Mouse (Mus musculus) hindbrain, embryonic 14.5 days (tissue): ENCODE results near the gene Heatr3. TPM values are rescaled to one million over a fixed set of nuclear protein-coding genes. Genes with fewer than 3 reads are reported as not detected.
A peak's percentile ranks its signal among the peaks of the same experiment; 100 is the strongest.

Source experiments
- ATAC-seq: fragments of 200-750 bp; cut with Nextera tagmentation; 2 replicates; pipeline ENCODE4 v1.8.0; 2017; ENCODE audit warnings: moderate number of reproducible peaks, mild to moderate bottlenecking, moderate TSS enrichment, moderate library complexity; ENCODE audit not compliant: low FRiP score
- DNase-seq: peaks from one replicate; pipeline ENCODE4 v3.0.0-alpha.2; 2015; ENCODE audit warnings: low spot score
- H3K27ac ChIP-seq: fragments of 300-500 bp; sonication (generic); 2 replicates; pipeline ENCODE4 v1.5.1; 2014; ENCODE audit warnings: mild to moderate bottlenecking, moderate library complexity
- H3K27me3 ChIP-seq: fragments of 300-500 bp; sonication (generic); 2 replicates; pipeline ENCODE4 v1.6.1; 2014; ENCODE audit warnings: mild to moderate bottlenecking, low read length, mixed read lengths; ENCODE audit not compliant: control insufficient read depth, insufficient read depth
- H3K36me3 ChIP-seq: fragments of 300-500 bp; sonication (generic); replicated peaks from 2 replicates; pipeline ENCODE4 v1.6.1; 2014; ENCODE audit not compliant: control insufficient read depth, insufficient read depth
- H3K4me1 ChIP-seq: fragments of 300-500 bp; sonication (generic); replicated peaks from 2 replicates; pipeline ENCODE4 v1.6.1; 2014; ENCODE audit warnings: antibody characterized with exemption, low read length, mixed read lengths; ENCODE audit not compliant: control insufficient read depth, insufficient read depth
- H3K4me2 ChIP-seq: fragments of 300-500 bp; sonication (generic); replicated peaks from 2 replicates; pipeline ENCODE4 v1.6.1; 2014; ENCODE audit warnings: mild to moderate bottlenecking, moderate library complexity
- H3K4me3 ChIP-seq: fragments of 300-500 bp; sonication (generic); replicated peaks from 2 replicates; pipeline ENCODE4 v1.5.1; 2014; ENCODE audit warnings: mild to moderate bottlenecking, low read length
- H3K9ac ChIP-seq: fragments of 300-500 bp; sonication (generic); 2 replicates; pipeline ENCODE4 v1.6.1; 2014
- H3K9me3 ChIP-seq: fragments of 300-500 bp; sonication (generic); 2 replicates; pipeline ENCODE4 v1.6.1; 2016; ENCODE audit warnings: low read length; ENCODE audit not compliant: control insufficient read depth
- WGBS: fragments of 180-500 bp; shearing (Covaris S2); extraction: QIAGEN DNeasy Blood & Tissue Kit; methylation state at CpG from one replicate; pipeline ENCODE4 v1.1.7; 2014; 5-methylcytosine and 5-hydroxymethylcytosine counted together
- polyA plus RNA-seq: library from polyadenylated mRNA; unstranded; fragments of >200 nt; fragmentation: Nextera tagmentation; extraction: Ambion mirVana; gene quantifications from 2 replicates; pipeline ENCODE4 v1.2.1, GENCODE M21; 2014

The Heatr3 gene
- polyA plus RNA-seq, 1 experiment from 2014 or later: 39.2 TPM

DNA sequence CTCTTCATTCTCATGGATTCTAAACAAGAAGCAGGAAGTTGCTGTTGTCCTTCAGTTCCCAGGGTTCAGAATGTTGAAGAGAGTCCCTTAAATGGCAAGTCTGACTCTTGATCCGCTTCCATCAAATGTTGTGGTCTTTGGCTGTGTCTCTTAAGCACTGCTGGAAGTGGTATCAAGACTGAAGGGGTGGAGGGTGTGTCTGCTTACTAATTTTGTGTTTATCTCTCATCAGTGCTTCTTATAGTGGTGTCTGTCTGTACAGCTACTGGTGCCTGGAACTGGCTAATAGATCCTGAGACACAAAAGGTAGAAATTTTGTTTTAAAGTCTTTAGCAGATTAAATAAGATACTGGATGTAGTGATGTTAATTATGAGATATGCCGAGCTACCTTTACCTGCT lies 12.8 kb upstream of the Heatr3 start:
- ATAC-seq: no peak
- peaks cover 63% of the 10 kb centered on the region for H3K36me3 ChIP-seq
- H3K27ac ChIP-seq: no peak overlapping the region
- over 99% methylated on average over 2 of the region's 2 CpGs for WGBS
- H3K4me1 ChIP-seq: peaks cover 3% of the 10 kb centered on the region; the same call in 1 of the 2 replicates
- H3K9ac ChIP-seq: no peak overlapping the region
- H3K4me3 ChIP-seq: no peak overlapping the region
- no peak overlapping the region for H3K4me2 ChIP-seq
- DNase-seq: no peak
- no peaks in the 10 kb centered on the region for H3K9me3 ChIP-seq
- H3K27me3 ChIP-seq: no peaks in the 10 kb centered on the region

DNA sequence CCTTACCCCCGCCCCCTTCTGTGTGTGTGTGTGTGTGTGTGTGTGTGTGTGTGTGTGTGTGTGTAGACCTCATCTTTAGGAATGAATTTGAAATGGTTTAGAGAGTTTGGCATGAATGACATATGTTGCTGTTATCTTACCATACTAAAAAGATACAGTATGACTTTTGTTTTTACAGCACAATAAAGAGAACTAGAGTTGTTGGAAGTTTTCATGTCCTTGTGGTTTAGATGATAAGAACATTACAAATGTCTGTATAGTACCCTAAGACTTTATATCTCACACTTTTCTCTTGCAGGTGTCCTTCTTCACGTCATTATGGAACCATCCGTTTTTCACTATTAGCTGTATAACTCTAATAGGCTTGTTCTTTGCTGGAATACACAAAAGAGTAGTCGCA lies 8.3 kb upstream of the Heatr3 start:
- Histone ChIP-seq H3K27ac (no peak overlapping the region), H3K4me2 (no peak overlapping the region), H3K4me1 (no peaks in the 10 kb centered on the region), H3K4me3 (no peak overlapping the region), H3K27me3 (no peaks in the 10 kb centered on the region), H3K9ac (no peak overlapping the region), H3K9me3 (no peaks in the 10 kb centered on the region), H3K36me3 (peaks cover 78% of the 10 kb centered on the region)
- WGBS: 94% methylated on average over 4 of the region's 4 CpGs
- ATAC-seq: no peak
- no peak for DNase-seq

DNA sequence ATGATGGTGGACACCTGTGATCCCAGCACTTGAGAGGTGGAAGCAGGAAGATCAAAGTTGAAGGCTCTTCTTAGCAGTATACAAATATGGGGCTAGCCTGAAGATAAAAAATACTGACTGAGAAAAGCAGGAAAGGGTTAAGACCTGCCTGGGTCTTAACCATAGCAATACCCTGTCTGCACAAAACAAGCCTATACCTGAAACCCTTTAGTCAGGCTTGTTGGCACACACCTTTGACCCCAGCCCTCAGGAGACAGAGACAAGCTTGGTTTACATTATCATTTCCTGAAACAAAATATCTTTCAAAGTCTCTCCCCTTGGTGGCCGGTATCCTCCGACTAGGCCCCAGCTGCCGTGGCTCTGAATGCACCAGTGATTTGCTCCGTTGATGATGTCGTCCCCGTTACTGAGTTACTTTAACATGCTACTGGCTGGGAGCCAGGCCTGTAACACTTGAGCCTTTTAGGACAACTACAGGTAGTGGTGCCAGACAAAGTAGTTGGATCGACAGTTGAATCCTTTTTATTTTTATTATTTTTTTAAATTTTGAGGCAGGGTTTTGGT lies 6.8 kb upstream of the Heatr3 start:
- Histone ChIP-seq H3K4me1 (no peaks in the 10 kb centered on the region), H3K36me3 (peaks cover 83% of the 10 kb centered on the region), H3K9ac (no peak overlapping the region), H3K4me2 (no peak overlapping the region), H3K4me3 (no peak overlapping the region), H3K27ac (no peak overlapping the region), H3K27me3 (no peaks in the 10 kb centered on the region), H3K9me3 (no peaks in the 10 kb centered on the region)
- WGBS: 76% methylated on average over 7 of the region's 7 CpGs
- ATAC-seq (no peak), DNase-seq (no peak)

DNA sequence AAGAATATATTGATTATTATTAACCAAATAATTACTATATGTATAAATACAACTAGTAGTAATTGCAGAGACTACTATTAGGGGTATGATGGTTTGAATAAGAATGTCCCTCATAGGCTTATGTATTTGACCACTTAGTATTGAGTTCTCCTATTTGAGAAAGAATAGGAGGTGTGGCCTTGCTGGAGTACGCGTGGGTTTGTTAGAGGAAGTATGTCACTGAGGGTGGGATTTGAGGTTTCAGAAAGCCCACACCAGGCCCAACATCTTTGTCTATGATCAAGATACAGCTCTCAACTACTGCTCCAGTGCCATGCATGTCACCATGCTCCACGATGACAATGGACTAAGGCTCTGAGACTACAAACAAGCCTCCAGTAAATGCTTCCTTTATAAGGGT lies 1.6 kb downstream of the Heatr3 start:
- Histone ChIP-seq H3K9ac (no peak overlapping the region), H3K4me1 (peaks cover 12% of the 10 kb centered on the region; the same call in 1 of the 2 replicates), H3K9me3 (no peaks in the 10 kb centered on the region), H3K27ac (no peak overlapping the region), H3K27me3 (no peaks in the 10 kb centered on the region), H3K36me3 (peaks cover 63% of the 10 kb centered on the region), H3K4me3 (no peak overlapping the region), H3K4me2 (peak overlapping the region; percentile 74; the same call in 1 of the 2 replicates)
- ATAC-seq (no peak), DNase-seq (no peak)
- 93% methylated on average over 3 of the region's 3 CpGs for WGBS

DNA sequence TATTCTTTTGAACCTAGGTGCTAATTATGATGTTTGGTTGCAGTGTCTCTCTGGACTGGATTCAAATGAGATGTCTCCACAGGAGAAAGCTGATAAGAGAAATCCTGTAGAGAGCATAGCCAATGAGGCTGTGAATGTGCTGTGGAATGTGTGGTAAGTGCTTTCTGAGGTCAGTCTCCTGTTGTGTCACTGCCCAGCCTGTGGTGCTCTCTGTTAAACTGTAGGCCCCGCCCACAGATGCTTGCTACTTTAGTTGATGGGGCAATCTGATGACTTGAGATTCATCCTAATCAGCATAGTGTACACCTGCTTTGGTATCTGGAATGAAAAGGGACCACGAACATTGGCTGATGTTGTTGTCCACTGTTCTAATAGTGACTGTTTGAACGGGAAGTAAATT lies 4.0 kb downstream of the Heatr3 start:
- H3K36me3 ChIP-seq: peaks cover 64% of the 10 kb centered on the region
- H3K9me3 ChIP-seq: no peaks in the 10 kb centered on the region
- DNase-seq: no peak
- H3K27ac ChIP-seq: no peak overlapping the region
- no peaks in the 10 kb centered on the region for H3K27me3 ChIP-seq
- ATAC-seq: no peak
- no peak overlapping the region for H3K4me2 ChIP-seq
- WGBS: 93% methylated on average over 3 of the region's 3 CpGs
- no peak overlapping the region for H3K4me3 ChIP-seq
- no peak overlapping the region for H3K9ac ChIP-seq
- peaks cover 12% of the 10 kb centered on the region; the same call in 1 of the 2 replicates for H3K4me1 ChIP-seq

DNA sequence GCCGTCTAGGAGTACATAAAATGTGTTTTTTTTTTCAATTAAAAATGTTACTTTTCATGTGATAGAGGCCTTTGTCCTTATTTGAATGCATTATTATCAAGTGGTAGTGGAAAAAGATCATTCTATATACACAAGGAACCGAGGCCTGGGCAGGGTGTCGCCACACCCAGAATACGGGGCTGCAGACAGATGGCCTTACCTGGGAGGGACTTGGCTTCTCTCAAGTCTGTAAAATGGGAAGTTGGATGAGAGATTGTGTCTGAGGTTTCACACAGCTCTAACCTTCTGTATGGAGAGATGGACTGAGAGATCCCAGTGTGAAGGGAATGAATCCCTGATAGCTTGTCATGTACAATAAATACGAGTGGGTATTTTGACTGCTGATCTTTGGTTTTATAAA lies 6.4 kb downstream of the Heatr3 start:
- no peak for DNase-seq
- no peak for ATAC-seq
- H3K27me3 ChIP-seq: no peaks in the 10 kb centered on the region
- H3K9me3 ChIP-seq: no peaks in the 10 kb centered on the region
- H3K4me3 ChIP-seq: no peak overlapping the region
- WGBS: 91% methylated on average over 5 of the region's 5 CpGs
- H3K9ac ChIP-seq: no peak overlapping the region
- H3K36me3 ChIP-seq: peaks cover 85% of the 10 kb centered on the region
- no peak overlapping the region for H3K4me2 ChIP-seq
- H3K27ac ChIP-seq: no peak overlapping the region
- peaks cover 5% of the 10 kb centered on the region; the same call in 1 of the 2 replicates for H3K4me1 ChIP-seq

DNA sequence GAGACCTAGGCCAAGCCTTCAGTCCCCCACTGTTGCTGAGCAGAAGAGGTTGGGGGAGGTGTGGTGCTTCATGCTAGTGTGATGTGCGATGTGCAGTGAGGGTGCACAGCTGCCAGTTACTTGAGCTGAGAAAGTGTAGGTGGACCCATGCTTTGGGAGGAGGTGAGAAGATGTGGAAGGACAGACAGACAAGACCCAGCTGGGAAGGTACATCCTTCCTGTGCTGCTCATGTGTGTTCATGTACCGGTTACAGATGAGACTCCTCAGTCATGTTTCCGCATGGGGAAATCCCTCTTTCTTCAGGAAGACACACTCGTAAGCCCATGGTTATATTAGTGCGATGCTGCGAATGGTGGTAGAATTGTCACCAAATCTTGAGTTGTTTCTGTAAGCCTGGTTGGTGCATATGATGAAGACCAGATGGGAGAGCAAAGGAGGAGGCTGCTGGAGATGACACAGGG lies 13.3 kb downstream of the Heatr3 start:
- Histone ChIP-seq H3K27ac (no peak overlapping the region), H3K27me3 (no peaks in the 10 kb centered on the region), H3K4me2 (no peak overlapping the region), H3K4me3 (no peak overlapping the region), H3K9me3 (no peaks in the 10 kb centered on the region), H3K9ac (no peak overlapping the region), H3K4me1 (no peaks in the 10 kb centered on the region), H3K36me3 (peaks cover 79% of the 10 kb centered on the region)
- DNase-seq: no peak
- ATAC-seq: no peak
- WGBS: 96% methylated on average over 6 of the region's 6 CpGs

DNA sequence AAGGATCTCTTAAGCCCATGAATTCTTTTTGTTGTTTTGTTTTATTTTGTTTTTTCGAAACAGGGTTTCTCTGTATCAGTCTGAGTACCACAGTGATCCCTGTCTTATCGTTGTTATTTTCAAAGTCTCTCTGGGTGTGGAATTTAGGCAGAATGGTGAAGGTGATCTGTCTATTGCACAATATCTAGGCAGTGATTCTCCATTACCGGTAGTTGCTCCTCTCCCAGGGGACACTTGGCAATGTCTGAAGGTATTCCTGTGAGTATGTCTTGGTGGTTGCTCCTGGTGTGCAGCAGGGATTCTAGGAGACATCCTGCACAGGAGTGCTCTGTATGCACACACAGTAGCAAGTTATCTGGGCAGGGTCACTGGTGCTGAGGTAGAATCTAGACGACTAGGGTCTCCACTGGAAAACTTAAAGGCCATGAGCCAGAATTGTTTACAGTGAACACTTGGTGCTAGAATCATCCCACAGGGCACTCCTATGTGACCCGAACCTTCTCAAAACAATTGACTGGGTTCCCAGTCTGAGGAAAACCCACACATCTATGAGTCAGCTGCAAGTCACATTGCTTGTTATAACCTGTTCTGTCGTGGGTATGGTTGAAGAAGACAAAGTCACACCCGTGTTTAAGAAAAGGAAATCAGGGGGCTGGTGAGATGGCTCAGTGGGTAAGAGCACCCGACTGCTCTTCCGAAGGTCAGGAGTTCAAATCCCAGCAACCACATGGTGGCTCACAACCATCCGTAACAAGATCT lies 22.8 kb downstream of the Heatr3 start:
- Histone ChIP-seq H3K4me2 (no peak overlapping the region), H3K9me3 (no peaks in the 10 kb centered on the region), H3K4me3 (no peak overlapping the region), H3K27ac (no peak overlapping the region), H3K27me3 (no peaks in the 10 kb centered on the region), H3K9ac (no peak overlapping the region), H3K36me3 (peaks cover 98% of the 10 kb centered on the region), H3K4me1 (no peaks in the 10 kb centered on the region)
- DNase-seq: no peak
- WGBS: 94% methylated on average over 9 of the region's 10 CpGs
- no peak for ATAC-seq

DNA sequence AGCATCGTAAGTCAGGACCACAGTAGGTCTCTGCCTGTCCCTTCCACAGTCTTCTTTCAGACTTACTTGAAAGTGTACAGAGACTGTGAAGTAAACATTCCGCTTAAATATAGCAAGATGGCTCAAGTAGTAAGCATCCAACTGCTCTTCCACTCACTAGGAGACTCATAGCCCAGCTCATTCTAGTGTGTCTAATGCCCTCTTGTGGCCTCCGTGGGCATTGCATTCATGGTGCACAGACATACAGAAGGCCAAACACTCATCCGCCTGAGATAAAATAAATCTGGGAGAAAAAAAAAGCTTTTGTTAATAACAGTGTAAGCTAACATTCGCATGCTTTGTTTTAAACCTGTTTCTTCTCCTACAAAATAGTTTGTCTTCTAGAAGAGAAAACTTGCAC lies 23.8 kb downstream of the Heatr3 start:
- Histone ChIP-seq H3K36me3 (peaks cover 98% of the 10 kb centered on the region), H3K9ac (no peak overlapping the region), H3K27me3 (no peaks in the 10 kb centered on the region), H3K27ac (no peak overlapping the region), H3K4me1 (no peaks in the 10 kb centered on the region), H3K4me3 (no peak overlapping the region), H3K4me2 (no peak overlapping the region), H3K9me3 (no peaks in the 10 kb centered on the region)
- 75% methylated on average over 5 of the region's 5 CpGs for WGBS
- no peak for ATAC-seq
- peak; percentile 72 for DNase-seq
